Mouse (Mus musculus): ENCODE results near the gene Serpinf1. TPM values are rescaled to one million over a fixed set of nuclear protein-coding genes. Genes with fewer than 3 reads are reported as not detected.
"Not testable (repeated sequence)": the region's sequence is repeated elsewhere in the genome, so short reads cannot be mapped to it uniquely, and the experiment has no call there.

The Serpinf1 gene
- total RNA-seq, 4 experiments from 2014 or later, result 13.2 to 18.3 (median 16.8) TPM

DNA sequence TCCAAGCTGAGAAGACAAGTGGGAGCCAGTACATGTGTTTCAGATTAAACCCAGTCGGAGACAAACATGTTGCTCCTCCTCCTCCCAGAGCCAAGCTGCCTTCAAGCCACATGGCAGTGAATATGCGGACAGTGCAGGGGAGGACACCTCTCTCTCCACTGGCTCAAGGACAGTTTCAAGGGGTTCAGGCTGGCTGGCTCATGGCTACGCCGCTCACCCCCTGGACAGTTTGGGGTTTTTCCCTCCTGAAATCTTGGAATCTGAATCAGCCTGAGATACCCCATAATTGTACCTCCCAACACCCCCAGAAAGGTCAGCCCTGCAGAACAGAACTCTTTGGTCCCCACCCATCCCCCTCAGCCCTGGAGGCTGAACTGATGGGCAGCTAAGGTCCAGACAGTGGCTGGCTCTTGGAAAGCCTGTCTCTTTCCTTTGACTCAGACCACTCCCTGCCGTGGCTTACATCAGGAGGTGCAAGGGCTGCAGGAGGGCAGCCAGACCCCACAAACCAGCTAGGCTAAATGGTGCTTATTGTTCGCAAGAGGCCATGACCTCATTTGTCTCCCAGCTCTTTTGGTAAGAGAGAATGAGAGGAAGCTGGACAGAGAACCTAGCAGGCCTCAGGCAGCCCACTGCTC is 1.0 kb downstream of the Serpinf1 start:
- DNase-seq (ENCODE audit: low spot score), result no peak

DNA sequence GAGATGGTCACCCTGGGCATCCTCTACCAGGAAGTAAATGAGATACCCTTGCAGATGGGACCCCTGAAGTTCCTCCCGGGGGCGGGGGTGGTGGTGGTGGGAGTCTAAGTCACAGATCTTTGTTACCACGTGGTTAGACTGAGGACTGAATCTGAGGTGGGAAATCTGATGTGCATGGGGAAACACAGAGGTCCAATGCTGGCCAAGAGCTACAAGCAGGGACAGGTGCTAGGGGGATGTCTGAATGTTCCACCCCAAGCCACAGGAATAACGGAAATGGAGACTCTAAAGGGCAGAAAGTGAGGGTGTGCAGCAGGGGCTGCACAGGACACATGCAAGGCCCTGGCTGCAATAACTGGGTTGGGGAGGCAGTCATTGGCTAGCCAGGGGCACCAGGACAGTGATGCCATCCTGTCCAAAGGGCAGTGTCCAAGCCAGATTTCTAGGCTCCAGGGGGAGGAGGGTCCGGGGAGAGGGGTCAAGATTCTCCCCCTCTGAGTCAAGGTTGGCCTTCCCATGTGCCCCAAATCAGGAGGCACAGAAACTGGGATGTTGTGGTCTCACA is 1.6 kb downstream of the Serpinf1 start:
- DNase-seq (ENCODE audit: low spot score), result no peak

DNA sequence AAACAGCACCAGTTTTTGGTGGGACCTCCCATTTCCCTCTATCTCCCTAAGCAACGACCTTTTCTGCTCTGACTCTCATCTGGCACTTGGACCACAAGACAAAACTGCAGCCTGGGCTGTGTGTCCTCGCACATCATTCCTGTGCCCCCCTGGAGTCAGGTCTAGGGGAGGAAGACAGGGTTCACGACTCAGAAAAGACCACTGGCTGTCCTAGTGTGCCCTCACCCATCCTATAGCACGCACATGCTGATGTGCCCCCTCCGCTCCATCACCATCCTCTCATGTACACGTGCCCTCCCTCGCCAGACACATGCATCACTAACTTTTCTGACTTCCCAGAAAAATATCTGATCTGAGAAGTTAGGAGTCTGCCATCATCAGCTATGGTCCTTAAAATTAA is 2.5 kb downstream of the Serpinf1 start:
- DNase-seq (ENCODE audit: low spot score), result no peak

DNA sequence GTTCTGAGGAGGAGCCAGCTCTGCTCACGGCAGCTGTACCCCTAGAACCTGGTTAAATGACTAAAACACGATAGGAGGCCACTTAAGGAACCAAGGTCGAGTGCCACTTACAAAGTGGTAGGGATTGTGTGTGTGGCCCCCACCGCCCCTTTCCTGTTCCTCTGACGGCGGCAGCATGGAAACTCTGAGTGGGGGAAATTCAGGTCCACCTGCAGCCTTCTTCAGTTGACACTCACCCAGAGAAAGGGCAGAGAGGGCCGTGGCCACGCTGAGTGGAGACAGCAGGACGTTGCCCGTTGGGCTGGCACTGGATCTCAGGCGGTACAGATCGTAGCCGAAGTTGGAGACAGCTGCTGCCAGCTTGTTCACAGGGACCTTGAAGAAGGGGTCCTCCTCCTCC is 6.5 kb downstream of the Serpinf1 start:
- no peak for DNase-seq (ENCODE audit: low spot score)

DNA sequence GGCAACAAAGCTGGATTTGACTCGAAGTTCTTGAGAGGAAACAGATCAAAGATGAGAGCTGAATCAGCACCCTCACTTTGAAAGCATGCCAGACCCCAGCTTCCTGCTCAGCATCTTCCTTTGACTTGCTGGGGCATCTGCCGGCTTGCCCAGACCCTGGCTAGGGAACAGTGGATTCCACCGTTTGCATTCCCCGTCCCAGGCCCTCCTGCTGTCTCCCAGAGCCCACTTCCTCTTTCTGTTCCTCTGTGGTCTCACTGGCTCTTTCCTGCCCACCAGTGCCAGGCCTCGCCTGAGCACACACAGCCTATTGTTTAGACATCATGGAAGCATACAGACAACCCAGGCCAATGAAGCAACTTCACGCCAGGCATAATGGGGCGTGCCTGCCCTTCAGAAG is 7.4 kb downstream of the Serpinf1 start:
- no peak for DNase-seq (ENCODE audit: low spot score)

DNA sequence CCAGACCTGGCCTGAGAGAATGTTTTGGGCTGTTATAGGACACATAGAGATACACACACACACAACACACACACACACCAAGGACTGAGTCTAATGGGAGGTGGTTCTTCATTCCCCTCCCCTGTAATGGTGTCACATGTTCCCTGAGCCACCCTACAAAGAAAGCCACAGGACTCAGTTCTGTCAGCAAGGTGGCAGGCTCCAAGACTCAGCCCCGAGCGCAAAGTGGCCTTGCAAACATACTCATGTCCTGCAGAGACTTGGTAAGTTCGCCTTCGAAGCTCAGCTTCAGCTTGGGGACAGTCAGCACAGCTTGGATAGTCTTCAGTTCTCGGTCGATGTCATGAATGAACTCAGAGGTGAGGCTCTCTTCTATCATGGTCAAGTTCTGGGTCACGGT is 11.9 kb downstream of the Serpinf1 start:
- no peak for DNase-seq (ENCODE audit: low spot score)

DNA sequence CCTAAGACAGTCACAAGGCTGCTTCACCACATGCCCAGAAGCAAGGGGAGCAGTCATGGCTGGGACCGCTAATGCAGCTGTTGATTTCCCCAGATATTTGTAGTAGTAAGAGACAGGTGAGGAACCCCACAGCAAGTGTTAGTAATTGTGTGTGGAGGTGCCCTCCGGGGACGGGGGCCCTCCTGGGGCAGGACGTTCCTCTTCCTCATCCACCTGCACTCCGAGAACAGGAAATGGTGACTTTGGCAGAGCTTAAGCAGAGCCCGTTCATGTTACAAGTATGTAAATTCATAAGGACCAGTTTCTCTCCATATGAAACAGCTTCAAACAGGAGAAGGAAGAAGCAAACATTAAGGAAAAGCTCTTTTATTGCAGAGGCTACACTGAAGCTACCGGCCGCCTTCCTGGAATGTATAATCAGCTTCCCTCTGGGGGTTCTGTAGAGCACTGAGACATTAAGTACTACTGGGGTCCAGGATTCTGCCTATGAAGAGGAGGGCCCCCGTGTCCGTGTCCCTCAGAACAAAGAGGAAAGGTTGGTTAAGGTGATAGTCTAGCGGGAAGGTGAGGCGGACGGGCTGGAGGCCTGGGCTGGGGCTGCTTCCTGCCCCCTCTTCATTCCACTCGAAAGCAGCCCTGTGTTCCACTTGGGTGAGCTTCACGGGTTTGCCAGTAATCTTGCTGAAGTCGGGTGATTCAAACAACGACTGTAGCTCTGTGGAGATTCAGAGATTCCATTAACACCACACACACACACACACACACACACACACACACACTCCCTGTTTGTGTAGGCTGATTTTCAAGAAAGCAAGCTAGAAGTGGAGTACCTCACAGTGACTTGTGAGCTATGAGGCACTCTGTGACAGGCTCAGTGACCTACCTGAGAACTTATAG is 12.6 kb downstream of the Serpinf1 start:
- no peak for DNase-seq (ENCODE audit: low spot score)

DNA sequence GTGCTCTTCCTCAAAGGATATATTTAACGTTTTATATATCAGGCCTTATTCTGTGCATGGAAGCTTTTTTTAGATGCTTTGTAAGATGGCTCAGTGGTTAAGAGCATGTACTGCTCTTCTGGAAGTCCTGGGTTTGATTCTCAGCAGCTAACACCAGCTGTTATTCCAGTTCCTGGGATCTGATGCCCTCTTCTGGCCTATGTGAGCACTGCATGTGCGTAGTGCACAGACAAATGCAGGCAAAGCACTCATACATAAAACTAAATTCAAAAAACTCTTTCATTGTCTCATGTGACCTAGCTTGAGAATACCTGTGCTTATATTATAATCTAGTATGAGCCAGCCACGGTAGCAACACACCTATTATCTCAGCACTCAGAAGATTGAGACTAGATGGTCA is 15.6 kb downstream of the Serpinf1 start:
- DNase-seq (ENCODE audit: low spot score), result no peak

DNA sequence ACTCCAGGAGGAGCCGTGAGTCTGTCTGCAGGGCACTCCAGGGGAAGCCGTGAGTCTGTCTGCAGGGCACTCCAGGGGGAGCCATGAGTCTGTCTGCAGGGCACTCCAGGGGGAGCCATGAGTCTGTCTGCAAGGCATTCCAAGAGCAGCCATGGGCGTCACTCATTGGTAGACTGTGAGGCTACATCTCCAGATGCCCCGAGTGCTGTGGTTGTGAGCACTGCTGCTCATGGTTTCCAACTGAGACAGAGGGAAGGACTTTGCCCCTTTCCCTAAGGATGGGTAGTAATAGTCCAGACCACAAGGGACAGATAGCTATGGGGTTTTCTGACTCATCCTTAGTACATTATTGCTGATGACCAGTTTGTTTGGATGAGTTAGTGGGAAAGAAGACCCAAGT is 16.4 kb downstream of the Serpinf1 start:
- no peak for DNase-seq (ENCODE audit: low spot score)

DNA sequence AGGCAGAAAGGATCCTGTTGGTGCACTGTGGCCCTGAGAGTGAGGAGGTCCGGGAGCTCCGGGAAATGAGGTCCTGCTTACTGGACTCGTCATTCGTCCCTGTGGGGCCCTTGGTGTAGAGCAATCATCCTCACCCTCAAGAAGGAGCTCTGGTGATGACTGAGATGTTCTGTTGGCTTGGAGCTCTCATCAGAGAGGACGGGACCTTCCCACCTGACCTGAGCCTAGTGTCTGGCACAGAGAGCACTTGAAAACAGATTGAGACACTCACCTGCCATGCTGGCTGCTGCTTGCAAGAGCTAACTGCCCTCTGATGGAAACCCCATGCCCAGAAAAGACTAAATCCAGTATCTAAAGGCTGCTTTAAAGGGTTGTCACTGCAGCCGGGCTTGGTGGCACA is 17.7 kb downstream of the Serpinf1 start:
- no peak for DNase-seq (ENCODE audit: low spot score)

DNA sequence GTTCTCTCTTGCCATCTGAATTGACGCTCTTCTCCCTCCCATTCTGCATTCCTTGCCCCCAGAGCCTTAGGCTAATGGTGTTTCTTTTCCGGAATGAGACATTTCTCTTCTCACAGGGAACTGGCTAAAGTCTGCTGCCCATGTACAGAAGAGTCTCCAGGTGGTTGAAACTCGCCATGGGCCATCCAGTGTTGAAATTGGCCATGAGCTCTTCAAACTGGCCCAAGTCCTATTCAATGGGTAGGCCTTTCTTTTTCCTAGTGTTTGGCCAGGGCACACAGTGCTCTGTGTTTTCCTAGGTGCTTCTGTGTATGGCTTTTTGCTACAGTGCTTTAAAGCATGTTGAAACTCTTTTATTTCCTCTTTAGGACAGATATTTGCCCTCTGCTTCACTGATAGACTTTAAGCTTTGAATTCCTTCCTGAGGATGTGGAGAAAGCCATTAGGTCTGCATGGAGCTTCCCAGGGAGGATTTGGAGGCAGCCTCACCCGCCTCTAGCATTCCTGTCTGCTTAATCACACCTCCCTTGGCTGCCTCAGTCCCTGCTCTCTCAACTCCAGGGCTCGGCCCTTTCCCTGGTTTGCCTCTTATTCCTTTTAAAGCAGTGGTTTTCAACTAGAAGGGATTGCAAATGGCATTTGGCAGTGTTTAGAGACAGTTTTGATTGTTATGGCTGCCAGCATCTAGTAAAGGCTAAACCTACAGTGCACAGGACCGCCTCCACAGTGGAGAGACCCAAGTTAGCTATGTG is 19.0 kb downstream of the Serpinf1 start:
- DNase-seq (ENCODE audit: low spot score), result peak; percentile 42

DNA sequence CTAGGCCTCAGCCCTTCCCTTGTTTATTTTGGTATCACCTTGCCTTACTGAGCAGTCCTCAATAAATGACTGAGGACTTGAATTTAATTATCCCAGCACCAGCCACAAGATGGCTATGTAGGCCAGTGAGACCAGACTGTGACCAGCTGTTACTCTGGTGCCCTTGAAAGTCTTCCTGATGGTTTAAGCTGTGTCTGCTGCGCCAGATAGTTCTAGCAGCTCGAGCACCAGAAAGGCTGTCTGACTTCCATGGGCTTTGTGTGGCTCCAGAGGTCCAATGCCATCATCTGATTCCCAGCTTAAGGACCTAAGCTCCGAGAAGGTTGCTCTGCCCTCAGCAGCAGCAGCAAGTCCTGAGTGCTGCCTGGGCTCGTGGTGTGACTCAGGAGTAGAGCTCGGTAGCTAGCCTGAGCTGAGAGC is 20.2 kb downstream of the Serpinf1 start:
- DNase-seq (ENCODE audit: low spot score), result peak; percentile 53

DNA sequence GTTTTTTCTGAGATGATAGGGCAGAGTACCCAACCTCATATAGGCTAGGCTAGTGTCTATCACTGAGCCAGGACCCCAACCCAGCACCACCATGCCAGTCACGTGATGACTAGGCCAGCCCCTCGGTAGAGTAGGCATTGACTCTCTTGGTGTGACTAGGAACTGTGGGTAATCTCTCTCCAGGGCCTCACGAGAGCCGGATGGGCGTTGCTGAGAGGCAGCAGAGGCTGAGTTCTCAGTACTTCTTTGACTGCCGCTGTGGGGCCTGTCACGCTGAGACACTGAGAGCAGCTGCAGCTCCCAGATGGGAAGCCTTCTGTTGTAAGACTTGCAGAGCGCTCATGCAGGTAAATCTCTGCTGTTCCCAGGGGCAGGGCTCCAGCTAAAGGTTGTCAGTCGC is 22.4 kb downstream of the Serpinf1 start:
- DNase-seq (ENCODE audit: low spot score), result no peak

DNA sequence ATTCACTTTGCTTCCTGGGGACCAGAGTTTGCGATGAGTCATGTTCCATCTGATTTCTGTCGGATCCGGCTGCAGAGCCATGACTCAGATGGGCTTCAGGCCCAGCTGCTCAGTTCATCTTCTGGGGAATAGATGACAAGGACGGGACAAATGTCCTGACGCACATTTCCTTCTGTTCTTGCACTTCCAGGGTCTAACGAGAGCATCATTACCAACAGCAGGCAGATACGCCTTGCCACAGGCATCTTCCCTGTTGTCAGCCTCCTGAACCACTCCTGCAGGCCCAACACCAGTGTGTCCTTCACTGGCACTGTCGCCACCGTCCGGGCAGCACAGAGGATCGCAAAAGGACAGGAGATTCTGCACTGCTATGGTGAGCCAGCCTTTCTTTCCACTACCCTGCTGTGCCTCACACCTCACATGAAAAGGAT is 23.1 kb downstream of the Serpinf1 start:
- DNase-seq (ENCODE audit: low spot score), result no peak

DNA sequence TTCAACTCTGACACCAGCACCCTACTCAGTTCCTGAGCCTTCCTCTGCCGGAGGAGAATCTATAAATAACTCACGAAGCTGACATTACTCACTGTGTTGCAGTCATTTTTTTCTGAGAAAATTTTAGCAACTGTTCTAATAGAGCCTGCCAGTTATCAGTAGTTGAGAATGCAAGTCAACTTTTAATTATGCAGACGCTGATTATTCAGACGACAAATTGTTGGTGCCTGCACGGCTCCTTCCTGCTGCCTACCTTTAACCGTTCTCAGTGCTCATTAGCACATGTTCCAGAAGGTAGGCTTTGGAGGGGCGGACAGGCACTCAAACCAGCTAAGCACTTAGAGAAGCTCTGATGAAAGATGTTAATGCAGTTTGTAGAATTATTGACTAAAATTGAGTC is 25.0 kb downstream of the Serpinf1 start:
- DNase-seq (ENCODE audit: low spot score), result no peak

DNA sequence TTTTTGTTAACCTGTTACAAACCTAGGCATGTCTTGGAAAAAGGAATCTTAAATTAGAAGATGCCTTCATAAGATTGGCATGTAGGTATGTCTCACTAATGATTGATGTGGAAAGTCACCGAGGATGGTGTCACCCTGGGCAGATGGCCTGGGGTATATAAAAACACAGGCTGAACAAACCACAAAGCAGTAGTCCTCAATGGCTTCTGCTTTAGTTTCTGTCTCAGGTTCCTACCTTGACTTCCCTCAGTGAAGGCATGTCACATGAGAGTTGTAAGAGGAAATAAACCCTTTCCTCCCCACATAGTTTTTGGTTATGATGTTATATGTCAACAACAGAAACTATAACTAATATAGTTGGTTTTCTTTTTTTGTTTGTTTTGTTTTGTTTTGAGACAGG is 26.9 kb downstream of the Serpinf1 start:
- no peak for DNase-seq (ENCODE audit: low spot score)

DNA sequence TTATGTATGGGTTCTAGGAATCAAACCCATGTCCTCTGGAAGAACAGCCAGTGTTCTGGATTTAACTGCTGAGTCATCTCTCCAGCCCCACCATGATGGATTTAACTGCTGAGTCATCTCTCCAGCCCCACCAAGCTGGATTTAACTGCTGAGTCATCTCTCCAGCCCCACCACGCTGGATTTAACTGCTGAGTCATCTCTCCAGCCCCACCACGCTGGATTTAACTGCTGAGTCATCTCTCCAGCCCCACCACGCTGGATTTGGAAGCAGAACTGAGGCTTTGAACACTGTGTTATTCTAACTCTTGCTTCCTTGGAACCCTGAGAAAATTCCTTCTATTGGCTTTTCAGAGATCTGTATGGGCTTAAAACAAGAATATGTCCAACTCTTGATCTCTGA is 39.0 kb downstream of the Serpinf1 start:
- not testable (repeated sequence) for DNase-seq (ENCODE audit: low spot score)

DNA sequence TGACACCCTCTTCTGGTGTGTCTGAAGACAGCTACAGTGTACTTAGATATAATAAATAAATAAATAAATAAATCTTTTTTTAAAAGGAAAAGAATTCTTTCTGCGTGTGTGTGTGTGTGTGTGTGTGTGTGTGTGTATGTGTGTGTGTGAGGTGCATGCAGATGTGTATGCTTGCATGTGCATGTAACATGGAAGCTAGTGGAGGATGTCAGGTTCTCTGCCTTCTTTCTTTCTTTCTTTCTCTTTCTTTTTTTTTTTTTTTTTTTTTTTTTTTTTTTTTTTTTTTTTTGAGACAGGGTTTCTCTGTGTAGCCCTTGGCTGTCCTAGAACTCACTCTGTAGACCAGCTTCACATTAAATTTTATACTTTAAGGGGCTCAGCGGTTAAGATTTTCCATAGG is 43.7 kb downstream of the Serpinf1 start:
- DNase-seq (ENCODE audit: low spot score), result not testable (repeated sequence)

DNA sequence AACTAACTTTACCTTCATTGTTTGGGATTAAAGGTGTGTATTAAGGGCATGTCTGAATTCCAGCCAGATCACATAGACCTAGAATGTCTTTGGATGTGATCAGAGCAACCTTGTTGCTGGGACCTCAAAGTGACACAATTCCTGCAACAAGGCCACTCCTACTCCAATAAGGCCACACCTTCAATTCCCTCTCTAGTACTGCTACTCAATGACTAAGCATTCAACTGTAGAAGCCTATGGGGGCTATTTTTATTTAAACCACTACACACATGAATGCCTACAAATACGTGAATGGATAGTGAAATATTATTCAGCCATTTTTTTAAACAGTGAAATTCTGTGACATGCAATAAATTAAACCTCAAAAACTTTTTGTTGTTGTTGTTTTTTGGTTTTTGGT is 45.4 kb downstream of the Serpinf1 start:
- no peak for DNase-seq (ENCODE audit: low spot score)

Measured in heart, adult 8-10 months (tissue).